Mouse (Mus musculus) liver, adult 2 months (tissue): Measurements from ENCODE around the gene Il31ra.

Source experiments
- CTCF ChIP-seq: fragments of 200-500 bp; IDR thresholded peaks from 2 replicates; pipeline ENCODE4 v1.5.1; 2011; ENCODE audit warnings: low read depth, low read length, control low read depth
- POLR2A ChIP-seq: fragments of 200-500 bp; IDR thresholded peaks from 2 replicates; pipeline ENCODE4 v1.6.1; 2011; ENCODE audit warnings: low read length, control low read depth; ENCODE audit not compliant: insufficient read depth; ENCODE audit errors: extremely low read depth

DNA sequence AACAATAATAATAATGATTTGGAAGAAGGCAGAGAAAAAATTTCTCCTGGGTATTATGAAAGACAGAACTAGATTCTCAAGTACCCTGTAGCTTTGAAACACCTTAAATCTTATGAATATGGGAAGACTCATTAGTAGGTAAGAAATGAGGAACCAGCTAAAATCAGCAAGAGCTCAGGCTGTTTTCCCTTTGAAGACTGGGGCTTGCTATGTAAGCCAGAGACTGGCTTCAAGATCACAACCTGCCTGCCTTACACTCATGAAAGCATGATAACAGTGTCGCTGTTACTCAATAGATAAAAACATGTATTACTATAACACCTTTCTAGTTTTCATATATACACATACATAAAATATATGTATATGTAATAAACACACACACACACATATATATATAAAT lies 9.7 kb upstream of the Il31ra start:
- TF ChIP-seq POLR2A, result no peak
- TF ChIP-seq CTCF, result no peak
